Mouse (Mus musculus) CH12.LX (cell line): ENCODE measurements around the gene Calr.

Experiments
- CTCF ChIP-seq, 2 experiments: IDR thresholded peaks in 1 of 2; conservative IDR thresholded peaks in 1 of 2; 2 replicates each; pipeline ENCODE4 v1.5.1; 2011 to 2012; ENCODE audit warnings: low read depth in 2 of 2, low read length in 2 of 2, improper control_type of control experiment in 1 of 2, inconsistent platforms in 1 of 2, mild to moderate bottlenecking in 1 of 2, moderate library complexity in 1 of 2
- ELF1 ChIP-seq: IDR thresholded peaks from 2 replicates; pipeline ENCODE4 v1.6.1; 2014; ENCODE audit warnings: low read depth, mild to moderate bottlenecking, inconsistent platforms, low read length, improper control_type of control experiment
- EP300 ChIP-seq: IDR thresholded peaks from 2 replicates; pipeline ENCODE4 v1.6.1; 2011; ENCODE audit warnings: low read length, improper control_type of control experiment
- MAFK ChIP-seq: IDR thresholded peaks from 2 replicates; pipeline ENCODE4 v1.6.1; 2011; ENCODE audit warnings: low read length, improper control_type of control experiment; ENCODE audit not compliant: insufficient replicate concordance
- MEF2A ChIP-seq: IDR thresholded peaks from 2 replicates; pipeline ENCODE4 v1.6.1; 2014; ENCODE audit warnings: low read depth, mild to moderate bottlenecking, inconsistent platforms, low read length, improper control_type of control experiment, borderline replicate concordance
- MXI1 ChIP-seq: IDR thresholded peaks from 2 replicates; pipeline ENCODE4 v1.6.1; 2011; ENCODE audit warnings: mild to moderate bottlenecking, low read depth, low read length, improper control_type of control experiment
- NELFE ChIP-seq: IDR thresholded peaks from 2 replicates; pipeline ENCODE4 v1.6.1; 2011; ENCODE audit warnings: low read depth, low read length, improper control_type of control experiment
- POLR2A ChIP-seq: IDR thresholded peaks from 2 replicates; pipeline ENCODE4 v1.6.1; 2011; ENCODE audit warnings: low read depth, mild to moderate bottlenecking, improper control_type of control experiment, low read length
- TBP ChIP-seq: conservative IDR thresholded peaks from 2 replicates; pipeline ENCODE4 v1.6.1; 2011; ENCODE audit warnings: low read depth, low read length, improper control_type of control experiment
- TCF12 ChIP-seq: IDR thresholded peaks from 2 replicates; pipeline ENCODE4 v1.6.1; 2014; ENCODE audit warnings: low read depth, mild to moderate bottlenecking, inconsistent platforms, low read length, improper control_type of control experiment
- ZKSCAN1 ChIP-seq: IDR thresholded peaks from 2 replicates; pipeline ENCODE4 v1.6.1; 2012; ENCODE audit warnings: low read depth, inconsistent platforms, low read length, improper control_type of control experiment, borderline replicate concordance

GRCm38 (mm10) chr8:84811303-84811702 is 35.4 kb downstream of the Calr start:
- TF ChIP-seq MAFK (no peak), ZKSCAN1 (no peak), CTCF (conservative IDR thresholded peaks at IDR 0.05 in 1 of 2, IDR thresholded peaks at IDR 0.05 in 1 of 2; ENCODE audit: low read depth in 2 of 2, low read length in 2 of 2) (no peak), EP300 (no peak), POLR2A (no peak), TBP (no peak), ELF1 (no peak), TCF12 (no peak), MXI1 (no peak), MEF2A (no peak), NELFE (no peak)
